Mouse (Mus musculus) lung, embryonic 16.5 days (tissue): ENCODE results near the gene Ctcf. TPM values are rescaled to one million over a fixed set of nuclear protein-coding genes. Genes with fewer than 3 reads are reported as not detected.

Experiments
- ATAC-seq: fragments of 200-750 bp; cut with Nextera tagmentation; 2 replicates; pipeline ENCODE4 v1.8.0; 2017; ENCODE audit warnings: low read depth, mild to moderate bottlenecking, moderate library complexity
- H3K27ac ChIP-seq: fragments of 300-500 bp; sonication (generic); 2 replicates; pipeline ENCODE4 v1.5.1; 2014; ENCODE audit warnings: mild to moderate bottlenecking, control low read depth, low read length
- H3K27me3 ChIP-seq: fragments of 300-500 bp; sonication (generic); 2 replicates; pipeline ENCODE4 v1.6.1; 2014; ENCODE audit warnings: low read depth, low read length, mixed read lengths; ENCODE audit not compliant: control insufficient read depth, insufficient read depth
- H3K36me3 ChIP-seq: fragments of 300-500 bp; sonication (generic); 2 replicates; pipeline ENCODE4 v1.6.1; 2014; ENCODE audit warnings: low read length; ENCODE audit not compliant: control insufficient read depth, insufficient read depth
- H3K4me1 ChIP-seq: fragments of 300-500 bp; sonication (generic); replicated peaks from 2 replicates; pipeline ENCODE4 v1.6.1; 2014; ENCODE audit warnings: low read length, mixed read lengths; ENCODE audit not compliant: control insufficient read depth, insufficient read depth
- H3K4me2 ChIP-seq: fragments of 300-500 bp; sonication (generic); 2 replicates; pipeline ENCODE4 v1.6.1; 2014; ENCODE audit warnings: low read depth, low read length, control low read depth
- H3K4me3 ChIP-seq: fragments of 300-500 bp; sonication (generic); 2 replicates; pipeline ENCODE4 v1.5.1; 2014; ENCODE audit warnings: mild to moderate bottlenecking, low read length, control low read depth
- H3K9ac ChIP-seq: fragments of 300-500 bp; sonication (generic); 2 replicates; pipeline ENCODE4 v1.6.1; 2014; ENCODE audit warnings: low read length, control low read depth
- H3K9me3 ChIP-seq: fragments of 300-500 bp; sonication (generic); 2 replicates; pipeline ENCODE4 v1.6.1; 2016; ENCODE audit warnings: low read length; ENCODE audit not compliant: control insufficient read depth
- WGBS: fragments of 180-500 bp; shearing (Covaris S2); extraction: QIAGEN DNeasy Blood & Tissue Kit; methylation state at CpG from one replicate; pipeline ENCODE4 v1.1.7; 2014; 5-methylcytosine and 5-hydroxymethylcytosine counted together
- polyA plus RNA-seq: library from polyadenylated mRNA; unstranded; fragments of >200 nt; fragmentation: Nextera tagmentation; extraction: Ambion mirVana; gene quantifications from 2 replicates; pipeline ENCODE4 v1.2.1, GENCODE M21; 2015

Gene Ctcf
- polyA plus RNA-seq, 1 experiment from 2014 or later, result 116 TPM

DNA sequence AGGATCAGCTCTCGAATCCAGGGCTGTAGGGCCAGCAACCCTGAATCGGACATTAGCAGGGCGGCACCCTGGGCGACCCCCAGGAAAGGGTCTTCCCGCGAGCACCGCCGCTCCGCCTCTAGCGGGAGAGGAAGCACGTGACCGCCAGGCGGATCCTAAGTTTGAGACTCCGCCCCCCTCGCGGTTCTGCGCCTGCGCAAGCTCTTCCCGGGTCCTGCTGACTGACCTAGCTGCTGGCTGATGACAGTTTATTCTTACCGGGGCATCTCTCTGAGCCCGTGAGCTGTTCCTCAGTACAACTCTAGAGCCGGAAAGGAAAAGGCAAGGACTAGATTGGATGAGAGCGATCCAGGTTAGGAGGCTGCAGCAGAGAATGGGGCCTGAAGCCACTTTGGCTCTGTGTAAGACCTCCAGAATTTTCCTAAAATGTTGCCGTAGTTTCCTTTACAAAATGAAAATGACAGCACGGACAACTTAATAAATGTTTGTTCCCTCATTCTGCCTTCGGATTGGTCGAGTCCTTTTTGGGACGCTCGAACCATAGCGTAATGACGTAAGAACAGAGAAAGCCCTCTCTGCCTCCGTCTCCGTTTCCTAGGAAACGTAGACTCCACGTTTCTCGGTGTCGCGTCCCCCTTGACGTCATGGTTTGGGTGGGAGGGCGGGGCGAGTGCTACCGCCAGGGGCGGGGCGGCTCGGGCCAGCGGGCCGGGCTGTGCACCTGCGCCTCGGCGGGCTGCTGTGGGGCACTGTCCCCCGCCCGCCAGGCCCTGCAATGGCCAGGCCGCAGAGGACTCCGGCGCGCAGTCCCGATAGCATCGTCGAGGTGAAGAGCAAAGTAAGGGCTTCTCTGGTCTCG is 64.8 kb downstream of the Ctcf start, which contains the start of the genes Acd and Pard6a:
Acd (minus strand) TSS at position 137 of the 859 bp plus-strand sequence.
Pard6a (plus strand) TSS at position 183 of the 859 bp plus-strand sequence.
- Histone ChIP-seq H3K27me3 (no peaks in the 10 kb centered on the region), H3K9ac (peak within 1 kb of the TSS; percentile 77), H3K36me3 (peaks cover 11% of the 10 kb centered on the region), H3K4me1 (peaks cover 15% of the 10 kb centered on the region), H3K4me3 (peak within 1 kb of the TSS; percentile 83), H3K4me2 (peak within 1 kb of the TSS; percentile 93), H3K27ac (peak within 1 kb of the TSS; percentile 94), H3K9me3 (no peaks in the 10 kb centered on the region)
- peak; percentile 87 for ATAC-seq
- under 1% methylated on average over 60 of the region's 60 CpGs for WGBS

DNA sequence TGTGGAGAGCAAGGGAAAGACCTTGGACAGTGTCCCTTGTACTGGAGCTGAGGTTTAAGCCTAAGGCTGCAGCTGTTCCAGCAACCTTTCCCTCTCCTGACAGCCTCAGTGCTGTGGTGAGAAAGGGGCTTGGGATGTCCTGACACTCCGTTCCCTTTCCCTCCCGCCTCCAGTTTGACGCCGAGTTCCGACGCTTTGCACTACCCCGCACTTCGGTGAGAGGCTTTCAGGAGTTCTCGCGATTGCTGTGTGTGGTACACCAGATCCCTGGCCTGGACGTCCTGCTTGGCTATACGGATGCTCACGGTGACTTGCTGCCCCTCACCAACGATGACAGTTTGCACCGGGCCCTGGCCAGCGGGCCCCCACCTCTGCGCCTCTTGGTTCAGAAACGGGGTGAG is 65.6 kb downstream of the Ctcf start:
- H3K27ac ChIP-seq, result peak overlapping the region; percentile 33
- H3K9me3 ChIP-seq, result no peaks in the 10 kb centered on the region
- peak overlapping the region; percentile 77 for H3K9ac ChIP-seq
- peak overlapping the region; percentile 83 for H3K4me3 ChIP-seq
- peaks cover 18% of the 10 kb centered on the region for H3K4me1 ChIP-seq
- no peaks in the 10 kb centered on the region for H3K27me3 ChIP-seq
- no peak for ATAC-seq
- H3K36me3 ChIP-seq, result peaks cover 11% of the 10 kb centered on the region
- 36% methylated on average over 18 of the region's 18 CpGs for WGBS
- peak overlapping the region; percentile 93 for H3K4me2 ChIP-seq

DNA sequence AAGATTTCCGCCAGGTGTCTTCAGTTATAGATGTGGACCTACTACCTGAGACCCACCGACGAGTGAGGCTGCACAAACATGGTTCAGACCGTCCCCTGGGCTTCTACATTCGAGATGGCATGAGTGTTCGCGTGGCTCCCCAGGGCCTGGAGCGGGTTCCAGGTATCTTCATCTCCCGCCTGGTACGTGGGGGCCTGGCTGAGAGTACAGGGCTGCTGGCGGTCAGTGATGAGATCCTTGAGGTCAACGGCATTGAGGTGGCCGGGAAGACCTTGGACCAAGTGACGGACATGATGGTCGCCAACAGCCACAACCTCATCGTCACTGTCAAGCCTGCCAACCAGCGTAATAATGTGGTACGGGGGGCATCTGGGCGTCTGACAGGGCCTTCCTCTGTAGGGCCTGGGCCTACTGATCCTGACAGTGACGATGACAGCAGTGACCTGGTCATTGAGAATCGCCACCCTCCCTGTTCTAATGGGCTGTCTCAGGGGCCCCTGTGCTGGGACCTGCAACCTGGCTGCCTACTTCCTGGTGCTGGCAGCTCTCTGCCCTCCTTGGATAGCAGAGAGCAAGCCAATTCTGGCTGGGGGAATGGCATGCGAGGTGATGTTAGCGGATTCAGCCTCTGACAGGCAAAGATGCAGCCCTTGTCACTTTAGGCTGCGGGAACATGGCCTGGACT is 66.5 kb downstream of the Ctcf start:
- Histone ChIP-seq H3K9me3 (no peaks in the 10 kb centered on the region), H3K4me1 (peaks cover 23% of the 10 kb centered on the region), H3K4me2 (no peak overlapping the region), H3K9ac (no peak overlapping the region), H3K36me3 (peaks cover 8% of the 10 kb centered on the region), H3K4me3 (no peak overlapping the region), H3K27me3 (no peaks in the 10 kb centered on the region), H3K27ac (no peak overlapping the region)
- WGBS, result 88% methylated on average over 24 of the region's 24 CpGs
- ATAC-seq, result no peak

DNA sequence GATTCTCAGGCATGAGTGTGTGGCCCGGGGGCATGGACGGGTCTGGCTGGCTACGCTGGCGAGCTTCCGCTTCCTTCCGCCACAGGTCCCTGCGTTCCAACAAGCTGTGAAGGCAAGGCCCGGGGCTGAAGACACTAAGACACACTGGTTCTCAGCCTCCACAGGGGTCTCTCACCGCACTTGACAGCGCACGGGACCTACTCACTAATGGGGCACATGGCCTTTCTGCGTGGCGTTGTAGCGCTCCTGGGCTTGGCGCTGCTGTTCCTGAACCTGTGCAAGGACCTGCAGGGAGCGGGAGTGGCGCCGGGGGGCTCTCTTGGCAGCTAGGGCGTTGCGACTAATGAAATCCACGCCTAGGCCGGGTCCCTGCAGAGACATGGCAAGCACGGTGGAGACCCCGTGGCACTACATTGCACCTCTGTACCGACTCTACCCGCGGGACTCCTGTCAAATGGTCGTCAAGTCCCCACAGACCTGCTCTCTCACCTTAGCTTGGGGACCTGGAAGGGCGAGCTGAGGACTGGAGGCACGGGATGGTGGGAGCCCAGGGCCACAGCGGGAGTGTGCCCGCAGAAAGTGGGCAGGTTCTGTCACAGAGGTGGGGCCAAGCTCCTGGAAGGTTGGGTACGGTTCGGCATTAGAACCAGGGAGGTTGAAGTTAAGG is 67.9 kb downstream of the Ctcf start:
- Histone ChIP-seq H3K4me2 (no peak overlapping the region), H3K9me3 (no peaks in the 10 kb centered on the region), H3K27me3 (no peaks in the 10 kb centered on the region), H3K36me3 (peaks cover 4% of the 10 kb centered on the region; the same call in 1 of the 2 replicates), H3K4me1 (peaks cover 23% of the 10 kb centered on the region), H3K4me3 (no peak overlapping the region), H3K27ac (no peak overlapping the region), H3K9ac (no peak overlapping the region)
- 91% methylated on average over 34 of the region's 34 CpGs for WGBS
- ATAC-seq, result no peak

DNA sequence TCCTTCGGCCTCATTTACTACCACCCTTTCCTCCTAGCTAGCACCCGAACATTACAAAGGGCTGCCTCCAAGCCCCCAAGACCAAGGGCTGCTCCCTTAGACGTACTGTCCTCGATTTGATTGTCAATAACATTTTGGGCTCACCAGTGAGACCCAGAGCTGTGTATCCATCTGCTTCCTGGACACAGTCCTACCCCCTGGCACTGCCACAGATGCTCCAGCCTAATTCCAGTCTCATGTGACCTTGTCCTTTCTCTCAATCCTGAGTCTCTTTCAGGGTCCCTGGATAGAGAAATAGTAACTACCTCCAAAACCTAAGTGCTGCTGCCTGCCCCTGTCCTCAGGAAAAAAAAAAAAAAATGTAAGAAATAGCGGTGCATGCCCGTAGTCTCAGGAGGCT is 68.6 kb downstream of the Ctcf start:
- Histone ChIP-seq H3K27me3 (no peaks in the 10 kb centered on the region), H3K4me2 (no peak overlapping the region), H3K36me3 (peaks cover 4% of the 10 kb centered on the region; the same call in 1 of the 2 replicates), H3K4me3 (no peak overlapping the region), H3K4me1 (peaks cover 18% of the 10 kb centered on the region), H3K27ac (no peak overlapping the region), H3K9me3 (no peaks in the 10 kb centered on the region), H3K9ac (no peak overlapping the region)
- WGBS, result 86% methylated on average over 6 of the region's 6 CpGs
- ATAC-seq, result no peak

DNA sequence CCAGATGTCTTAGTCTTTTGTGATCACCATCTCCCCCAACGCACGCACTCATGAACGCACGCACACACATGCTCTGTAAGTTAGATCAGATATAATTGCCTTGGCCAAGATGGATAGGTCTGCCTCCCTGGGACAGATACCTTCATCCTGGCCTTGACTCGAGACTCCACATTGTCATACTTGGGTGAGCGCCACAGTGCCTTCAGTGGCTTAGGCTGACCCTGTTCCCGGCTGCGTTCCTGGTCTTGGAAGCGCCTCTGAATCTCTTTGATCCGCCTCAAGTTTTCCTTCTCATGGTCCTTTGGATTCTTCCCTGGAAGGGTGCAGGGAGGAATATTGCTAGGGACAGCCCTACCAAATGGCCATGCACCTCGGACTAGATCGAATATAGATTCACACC is 70.1 kb downstream of the Ctcf start:
- Histone ChIP-seq H3K4me1 (peaks cover 13% of the 10 kb centered on the region), H3K27me3 (no peaks in the 10 kb centered on the region), H3K9me3 (no peaks in the 10 kb centered on the region), H3K27ac (no peak overlapping the region), H3K36me3 (peaks cover 4% of the 10 kb centered on the region; the same call in 1 of the 2 replicates), H3K9ac (no peak overlapping the region), H3K4me2 (no peak overlapping the region), H3K4me3 (no peak overlapping the region)
- WGBS, result 76% methylated on average over 12 of the region's 12 CpGs
- ATAC-seq, result no peak

DNA sequence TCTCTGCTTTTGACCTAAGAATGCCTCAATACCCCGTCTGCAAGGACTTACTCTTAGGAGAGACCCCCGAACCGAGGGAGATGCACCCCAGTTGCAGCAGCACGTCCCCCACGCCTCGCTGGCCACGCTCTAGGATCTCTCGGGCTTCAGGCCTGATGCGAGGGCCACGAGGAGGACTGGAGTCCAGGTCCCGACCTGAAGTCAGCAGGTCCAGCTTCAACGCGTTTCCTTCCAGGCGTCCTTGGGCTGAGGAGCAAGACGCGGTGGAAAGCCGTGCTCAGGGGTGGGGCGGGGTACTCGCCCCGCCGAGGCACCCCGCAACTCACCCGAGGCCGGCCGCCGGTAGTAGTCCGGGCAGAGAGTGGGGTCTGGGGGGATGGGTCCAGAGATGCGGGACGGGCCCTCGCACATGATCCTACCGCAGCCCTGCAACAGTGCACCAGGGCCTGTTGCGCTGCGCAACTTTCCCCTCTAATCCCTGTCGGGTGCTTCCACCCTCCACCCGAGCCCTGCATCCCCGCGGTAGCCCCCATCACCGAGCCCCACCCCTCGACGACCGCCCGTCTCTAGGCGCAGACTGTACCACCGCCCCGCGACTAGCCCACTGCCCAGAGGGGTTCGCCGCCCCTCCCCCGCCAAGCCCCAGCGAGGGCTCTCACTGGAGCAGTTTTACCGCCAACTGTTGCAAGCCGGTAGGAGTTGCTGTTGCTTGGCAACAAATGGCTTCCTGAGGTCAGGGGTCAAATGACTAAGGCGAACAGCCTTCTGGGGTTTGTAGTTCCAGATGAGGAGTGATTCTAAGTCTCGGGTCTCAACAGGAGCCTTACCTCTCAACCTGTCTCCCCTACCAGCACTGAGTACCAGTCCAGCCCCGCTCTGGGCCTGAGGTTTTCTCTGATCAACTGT is 71.4 kb downstream of the Ctcf start, which contains the start of the genes 4933405L10Rik and Enkd1:
4933405L10Rik (plus strand) TSS at position 158 of the 906 bp plus-strand sequence.
Enkd1 (minus strand) TSS at position 713 of the 906 bp plus-strand sequence.
- peak within 1 kb of the TSS; percentile 98 for H3K4me2 ChIP-seq
- H3K9ac ChIP-seq, result peak within 1 kb of the TSS; percentile 77
- no peaks in the 10 kb centered on the region for H3K9me3 ChIP-seq
- no peaks in the 10 kb centered on the region for H3K27me3 ChIP-seq
- H3K4me3 ChIP-seq, result peak within 1 kb of the TSS; percentile 85
- peak; percentile 87 for ATAC-seq
- H3K36me3 ChIP-seq, result peaks cover 4% of the 10 kb centered on the region; the same call in 1 of the 2 replicates
- H3K27ac ChIP-seq, result no peak within 1 kb of the TSS
- peaks cover 7% of the 10 kb centered on the region for H3K4me1 ChIP-seq
- WGBS, result under 1% methylated on average over 51 of the region's 55 CpGs

DNA sequence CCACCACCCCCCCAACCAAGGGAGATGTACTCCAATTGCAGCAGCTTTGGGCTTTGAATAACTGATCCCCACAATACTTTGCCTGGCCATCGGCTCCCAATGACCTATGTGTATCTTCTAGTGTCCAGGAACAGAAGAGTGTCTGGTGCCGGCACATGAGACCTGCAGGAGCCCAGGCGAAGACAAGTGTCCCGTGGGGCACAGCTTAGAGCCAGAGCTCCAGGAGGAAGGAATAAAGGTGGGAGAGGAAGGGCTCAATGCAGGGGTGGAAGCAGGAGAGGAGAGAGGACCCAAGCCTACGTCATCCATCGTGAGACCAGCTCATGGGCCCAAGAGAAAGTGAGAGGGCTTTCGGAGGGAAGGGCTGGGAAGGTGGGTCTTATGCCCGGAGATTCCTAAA is 72.3 kb downstream of the Ctcf start:
- Histone ChIP-seq H3K27me3 (no peaks in the 10 kb centered on the region), H3K9me3 (no peaks in the 10 kb centered on the region), H3K36me3 (peaks cover 4% of the 10 kb centered on the region; the same call in 1 of the 2 replicates), H3K27ac (no peak overlapping the region), H3K9ac (no peak overlapping the region), H3K4me3 (no peak overlapping the region), H3K4me1 (peaks cover 7% of the 10 kb centered on the region), H3K4me2 (no peak overlapping the region)
- 88% methylated on average over 8 of the region's 8 CpGs for WGBS
- no peak for ATAC-seq
